Mouse (Mus musculus) forebrain, embryonic 15.5 days (tissue): ENCODE measurements at regions not wholly inside any gene's neighbourhood (a gene's known extent, or its start where the extent isn't known, plus 50 kb on each side); places are given as distances from the start of the nearest gene placed in this dataset.

Source experiments
- ATAC-seq: fragments of 200-750 bp; cut with Nextera tagmentation; replicated peaks from 2 replicates; pipeline ENCODE4 v1.8.0; 2017; ENCODE audit warnings: mild to moderate bottlenecking, moderate TSS enrichment, moderate library complexity
- H3K27ac ChIP-seq: fragments of 300-500 bp; sonication (generic); replicated peaks from 2 replicates; pipeline ENCODE4 v1.5.1; 2015; ENCODE audit warnings: mild to moderate bottlenecking, inconsistent platforms
- H3K27me3 ChIP-seq: fragments of 300-500 bp; sonication (generic); 2 replicates; pipeline ENCODE4 v1.6.1; 2015; ENCODE audit warnings: inconsistent platforms
- H3K36me3 ChIP-seq: fragments of 300-500 bp; sonication (generic); 2 replicates; pipeline ENCODE4 v1.6.1; 2015; ENCODE audit warnings: mild to moderate bottlenecking, inconsistent platforms
- H3K4me1 ChIP-seq: fragments of 300-500 bp; sonication (generic); 2 replicates; pipeline ENCODE4 v1.6.1; 2015; ENCODE audit warnings: inconsistent platforms
- H3K4me2 ChIP-seq: fragments of 300-500 bp; sonication (generic); replicated peaks from 2 replicates; pipeline ENCODE4 v1.6.1; 2015; ENCODE audit warnings: mild to moderate bottlenecking, inconsistent platforms
- H3K4me3 ChIP-seq: fragments of 300-500 bp; sonication (generic); 2 replicates; pipeline ENCODE4 v1.5.1; 2015; ENCODE audit warnings: mild to moderate bottlenecking, inconsistent platforms
- H3K9ac ChIP-seq: fragments of 300-500 bp; sonication (generic); replicated peaks from 2 replicates; pipeline ENCODE4 v1.6.1; 2015; ENCODE audit warnings: mild to moderate bottlenecking, inconsistent platforms
- H3K9me3 ChIP-seq: fragments of 300-500 bp; sonication (generic); 2 replicates; pipeline ENCODE4 v1.6.1; 2016; ENCODE audit warnings: inconsistent platforms
- WGBS: fragments of 180-500 bp; shearing (Covaris S2); methylation state at CpG from one replicate; pipeline ENCODE4 v1.1.7; 2015; ENCODE audit warnings: mixed read lengths; 5-methylcytosine and 5-hydroxymethylcytosine counted together

DNA sequence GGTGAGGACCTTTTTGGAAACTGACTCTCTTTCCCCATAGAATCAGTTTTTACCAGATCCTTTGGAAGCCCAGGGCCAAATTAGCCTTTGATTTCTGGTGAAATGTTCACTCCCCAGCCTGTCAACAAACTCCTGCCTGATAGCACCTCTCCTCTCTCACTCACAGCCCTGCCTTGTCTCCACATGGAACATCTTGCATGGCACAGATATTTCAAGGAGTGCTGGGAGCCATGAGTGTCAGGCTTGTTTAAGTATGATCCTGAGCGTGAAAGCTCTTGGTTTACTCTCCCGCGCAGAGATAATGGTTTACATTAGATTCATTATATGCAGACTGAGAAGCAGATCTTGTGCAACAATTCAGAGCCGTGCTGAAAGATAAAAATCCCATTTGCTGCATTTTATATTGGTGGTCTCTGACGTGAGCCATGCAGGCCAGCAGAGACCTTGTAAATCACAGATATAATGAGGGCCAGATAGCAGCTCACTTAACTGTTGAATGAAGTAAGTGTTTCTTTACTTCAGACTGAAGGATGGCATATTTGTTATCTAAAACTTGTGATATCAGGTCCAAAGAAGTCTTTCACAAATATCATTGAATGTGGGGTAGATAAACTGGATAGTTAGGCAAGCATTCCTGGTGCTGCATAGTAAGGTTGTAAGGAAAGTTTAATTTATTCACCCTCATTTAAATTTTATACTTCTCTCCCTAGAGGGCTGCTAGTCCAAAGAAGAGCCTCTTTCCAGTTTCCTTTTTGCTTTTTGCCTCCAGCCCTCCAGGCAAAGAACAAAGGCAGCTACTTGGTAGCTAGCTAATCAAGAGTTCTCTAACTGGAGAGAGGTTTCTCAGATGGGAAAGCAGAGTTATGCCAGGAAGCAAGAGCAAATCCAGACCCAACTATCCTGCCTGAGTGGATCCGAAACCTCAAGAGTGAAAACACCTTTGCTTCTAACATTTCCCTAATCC lies 81.8 kb downstream of the Tbx18 start:
- no peaks in the 10 kb centered on the region for H3K9me3 ChIP-seq
- WGBS: 58% methylated on average over 6 of the region's 6 CpGs
- no peak overlapping the region for H3K9ac ChIP-seq
- ATAC-seq: no peak
- H3K27ac ChIP-seq: no peak overlapping the region
- no peak overlapping the region for H3K4me2 ChIP-seq
- H3K36me3 ChIP-seq: no peaks in the 10 kb centered on the region
- H3K27me3 ChIP-seq: no peaks in the 10 kb centered on the region
- no peaks in the 10 kb centered on the region for H3K4me1 ChIP-seq
- H3K4me3 ChIP-seq: no peak overlapping the region

DNA sequence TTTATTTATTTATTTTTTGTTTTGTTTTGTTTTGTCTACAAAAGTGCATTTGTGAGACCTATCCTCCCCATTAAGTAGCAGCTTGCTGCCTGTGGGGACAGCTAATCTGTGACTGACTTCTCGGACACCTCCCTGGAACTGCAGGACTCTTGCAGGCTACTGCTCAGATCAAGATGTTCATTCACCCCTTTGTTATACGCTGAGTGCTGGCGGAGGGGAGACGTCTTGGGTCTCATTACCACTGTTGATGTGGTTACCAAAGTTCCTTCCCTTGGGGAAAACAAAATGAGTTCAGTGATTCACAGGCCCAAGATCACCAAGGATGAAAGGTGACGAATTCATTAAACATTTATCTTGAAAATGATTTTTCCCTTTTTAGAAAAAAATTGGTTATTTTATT lies 82.7 kb downstream of the Tbx18 start:
- Histone ChIP-seq H3K4me2 (no peak overlapping the region), H3K9me3 (no peaks in the 10 kb centered on the region), H3K4me1 (no peaks in the 10 kb centered on the region), H3K27me3 (no peaks in the 10 kb centered on the region), H3K9ac (no peak overlapping the region), H3K27ac (no peak overlapping the region), H3K4me3 (no peak overlapping the region), H3K36me3 (no peaks in the 10 kb centered on the region)
- 42% methylated on average over 5 of the region's 5 CpGs for WGBS
- ATAC-seq: no peak

DNA sequence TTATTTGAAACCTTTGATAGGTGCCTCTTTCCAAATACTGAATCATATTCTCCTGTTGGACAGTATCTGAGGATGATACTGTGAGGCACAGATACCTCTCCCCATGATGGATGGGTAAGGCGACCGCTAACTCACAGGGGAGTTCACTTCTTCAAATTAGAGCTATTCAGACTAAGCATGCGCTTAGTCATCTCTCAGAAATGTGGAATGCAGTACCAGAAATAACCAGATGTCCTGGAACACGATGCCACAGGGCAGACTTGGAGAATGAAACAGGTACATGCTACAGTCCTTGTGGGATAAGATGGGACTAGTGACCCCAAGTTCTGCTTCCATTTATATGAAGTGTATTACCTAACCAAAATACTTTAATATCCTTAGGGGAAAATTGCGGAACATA lies 86.0 kb downstream of the Tbx18 start:
- H3K27ac ChIP-seq: no peak overlapping the region
- H3K4me1 ChIP-seq: no peaks in the 10 kb centered on the region
- H3K9ac ChIP-seq: no peak overlapping the region
- no peak overlapping the region for H3K4me3 ChIP-seq
- no peak overlapping the region for H3K4me2 ChIP-seq
- WGBS: 89% methylated on average over 5 of the region's 5 CpGs
- no peaks in the 10 kb centered on the region for H3K36me3 ChIP-seq
- ATAC-seq: no peak
- H3K27me3 ChIP-seq: no peaks in the 10 kb centered on the region
- H3K9me3 ChIP-seq: no peaks in the 10 kb centered on the region

DNA sequence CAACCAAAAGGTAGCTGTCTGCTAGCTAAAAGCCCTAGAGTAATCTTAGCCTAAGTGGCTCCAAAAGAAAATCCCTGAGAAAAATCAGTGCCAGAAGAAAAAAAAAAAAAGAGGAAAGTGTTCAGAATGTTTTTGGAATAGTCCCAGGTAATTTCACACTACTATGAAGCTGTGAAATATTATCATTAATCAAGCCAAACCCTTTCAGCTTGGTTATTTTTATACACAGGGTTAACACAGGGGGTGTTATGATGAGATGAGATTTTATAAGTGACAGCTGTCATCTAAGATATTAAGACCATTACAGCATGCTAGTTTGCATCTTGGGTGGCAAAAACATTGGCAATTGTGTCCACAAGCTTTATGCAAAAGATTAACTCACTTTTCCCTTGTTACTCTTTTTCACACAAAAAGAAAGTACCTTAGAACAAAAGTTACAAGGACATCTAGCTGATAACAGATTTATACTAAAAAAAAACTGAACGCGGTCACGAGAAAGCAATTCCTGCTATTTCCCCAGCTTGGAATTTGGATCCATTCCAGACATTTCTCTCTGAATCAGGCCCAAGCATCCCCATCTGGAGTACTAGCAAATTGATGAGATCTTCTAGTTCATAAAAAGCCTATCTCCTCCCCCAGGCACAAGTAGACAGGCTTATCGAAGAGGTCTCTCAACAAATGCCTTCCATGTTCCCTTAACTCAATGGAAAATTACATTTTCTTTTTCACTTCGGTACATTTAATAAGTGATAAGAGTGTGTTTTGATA lies 97.0 kb downstream of the Tbx18 start:
- H3K4me3 ChIP-seq: no peak overlapping the region
- no peaks in the 10 kb centered on the region for H3K4me1 ChIP-seq
- H3K36me3 ChIP-seq: no peaks in the 10 kb centered on the region
- ATAC-seq: 0 out of 2 replicates have a peak, but pooled peaks have one; percentile 63
- H3K27ac ChIP-seq: no peak overlapping the region
- H3K9ac ChIP-seq: no peak overlapping the region
- no peak overlapping the region for H3K4me2 ChIP-seq
- no peaks in the 10 kb centered on the region for H3K9me3 ChIP-seq
- H3K27me3 ChIP-seq: no peaks in the 10 kb centered on the region
- WGBS: 63% methylated on average over 5 of the region's 5 CpGs

DNA sequence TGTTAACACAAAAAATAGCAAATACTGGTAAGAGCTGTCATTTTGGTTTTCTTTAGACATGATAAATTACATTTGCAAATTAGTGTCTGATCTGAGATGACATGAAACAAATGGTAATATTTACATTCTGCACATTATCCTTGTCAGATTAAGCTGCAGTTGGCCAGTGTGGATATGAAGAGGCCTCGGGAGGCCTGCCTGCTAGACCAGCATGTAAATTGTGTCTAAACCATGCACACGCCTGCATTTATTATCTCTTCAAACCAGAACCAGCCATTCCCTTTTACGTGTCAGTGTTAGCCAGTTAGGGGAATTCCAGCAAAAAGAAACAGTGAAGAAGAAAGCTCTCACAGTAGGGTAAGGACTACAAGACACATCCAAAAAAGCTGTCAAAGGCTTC lies 104.6 kb downstream of the Tbx18 start:
- no peak overlapping the region for H3K9ac ChIP-seq
- H3K4me2 ChIP-seq: no peak overlapping the region
- H3K27me3 ChIP-seq: no peaks in the 10 kb centered on the region
- H3K36me3 ChIP-seq: no peaks in the 10 kb centered on the region
- no peak overlapping the region for H3K4me3 ChIP-seq
- 72% methylated on average over 3 of the region's 3 CpGs for WGBS
- H3K9me3 ChIP-seq: no peaks in the 10 kb centered on the region
- no peak overlapping the region for H3K27ac ChIP-seq
- no peaks in the 10 kb centered on the region for H3K4me1 ChIP-seq
- no peak for ATAC-seq

DNA sequence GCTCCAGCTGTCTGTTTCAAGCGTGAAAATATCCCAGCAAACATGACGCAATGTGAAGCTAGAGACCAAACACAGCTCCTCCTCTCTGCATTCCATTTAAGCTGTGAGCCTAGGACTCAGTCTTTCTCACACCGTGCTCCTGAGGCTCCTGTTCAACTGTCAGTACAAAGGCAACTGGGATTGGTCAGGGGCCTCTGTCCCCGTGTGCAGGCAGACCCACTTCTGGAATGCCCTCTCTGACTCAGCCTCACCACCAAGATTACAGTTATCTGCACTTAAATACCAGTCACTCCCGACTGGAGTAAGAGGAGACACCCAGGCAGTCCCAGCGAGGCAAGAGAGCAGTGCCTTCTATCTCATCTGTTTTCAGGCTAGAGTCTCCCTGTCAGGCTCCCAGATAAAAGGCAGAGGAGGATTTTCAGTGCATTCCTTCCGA lies 112.8 kb downstream of the Tbx18 start:
- Histone ChIP-seq H3K27ac (no peak overlapping the region), H3K4me1 (no peaks in the 10 kb centered on the region), H3K4me3 (no peak overlapping the region), H3K4me2 (no peak overlapping the region), H3K27me3 (no peaks in the 10 kb centered on the region), H3K36me3 (no peaks in the 10 kb centered on the region), H3K9me3 (no peaks in the 10 kb centered on the region), H3K9ac (no peak overlapping the region)
- WGBS: 36% methylated on average over 7 of the region's 7 CpGs
- no peak for ATAC-seq

DNA sequence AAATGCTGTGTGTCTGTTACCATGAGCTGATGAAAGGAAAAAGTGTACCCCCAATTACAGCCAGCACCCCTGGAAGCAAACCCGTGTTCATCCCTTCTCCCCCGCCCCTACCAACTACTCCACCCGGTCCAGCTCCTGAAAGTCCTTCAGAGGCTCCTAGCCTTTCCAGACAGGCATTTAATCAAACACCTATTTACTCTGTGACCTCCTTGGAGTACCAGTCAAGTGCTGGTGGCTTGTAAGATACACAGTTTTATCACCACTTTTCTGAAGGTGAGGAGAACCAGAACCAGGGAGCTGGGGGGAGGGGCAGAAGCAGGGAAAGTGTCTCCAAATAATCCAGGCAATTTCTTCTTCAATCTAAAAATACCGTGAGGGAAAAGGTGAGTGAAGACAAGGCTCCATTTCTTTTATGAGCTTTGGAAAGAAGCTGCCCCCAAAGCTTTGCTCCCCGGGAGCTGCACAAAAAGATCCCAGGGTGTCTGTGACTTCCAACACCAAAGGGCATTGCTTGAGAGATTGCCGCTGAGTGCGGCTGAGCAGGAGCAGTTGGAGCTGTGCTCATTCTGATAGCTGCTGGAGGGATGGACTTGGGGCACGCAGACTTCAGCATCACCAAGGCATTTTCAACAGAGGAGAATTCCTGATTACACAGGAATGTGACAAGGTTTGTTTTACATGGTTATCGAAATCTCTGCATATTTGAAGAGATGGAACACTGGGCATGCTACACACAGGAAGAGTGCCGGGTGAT lies 123.0 kb downstream of the Tbx18 start:
- no peak for ATAC-seq

DNA sequence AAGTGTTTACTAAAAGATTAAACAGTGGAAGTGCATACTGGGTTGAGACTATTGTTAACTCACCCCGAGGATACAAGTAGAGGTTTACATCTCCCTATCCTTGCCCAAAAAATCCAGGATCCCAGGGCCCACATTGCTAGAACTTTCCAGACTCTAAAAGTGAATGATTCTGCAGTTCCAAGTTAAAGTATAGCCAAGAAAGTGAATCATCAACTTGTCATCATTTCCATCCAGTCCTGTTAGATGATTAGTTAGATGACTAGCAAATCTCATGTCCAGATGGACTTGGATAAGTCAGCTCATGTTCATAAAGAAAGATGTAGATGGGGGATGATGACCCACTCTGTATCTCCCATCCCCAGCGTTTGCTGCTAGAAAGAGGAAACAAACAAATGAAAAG lies 155.5 kb downstream of the Tbx18 start:
- H3K9ac ChIP-seq: no peak overlapping the region
- H3K36me3 ChIP-seq: no peaks in the 10 kb centered on the region
- H3K4me3 ChIP-seq: no peak overlapping the region
- ATAC-seq: no peak
- H3K27ac ChIP-seq: no peak overlapping the region
- no peak overlapping the region for H3K4me2 ChIP-seq
- no peaks in the 10 kb centered on the region for H3K9me3 ChIP-seq
- 50% methylated on average over 2 of the region's 2 CpGs for WGBS
- no peaks in the 10 kb centered on the region for H3K27me3 ChIP-seq
- no peaks in the 10 kb centered on the region for H3K4me1 ChIP-seq

More for the DNA sequence above, 123.0 kb downstream of the Tbx18 start:
- Histone ChIP-seq H3K27me3 (no peaks in the 10 kb centered on the region), H3K4me1 (no peaks in the 10 kb centered on the region), H3K9me3 (no peaks in the 10 kb centered on the region), H3K4me2 (no peak overlapping the region), H3K27ac (no peak overlapping the region), H3K4me3 (no peak overlapping the region), H3K9ac (no peak overlapping the region), H3K36me3 (no peaks in the 10 kb centered on the region)
- 73% methylated on average over 10 of the region's 10 CpGs for WGBS

DNA sequence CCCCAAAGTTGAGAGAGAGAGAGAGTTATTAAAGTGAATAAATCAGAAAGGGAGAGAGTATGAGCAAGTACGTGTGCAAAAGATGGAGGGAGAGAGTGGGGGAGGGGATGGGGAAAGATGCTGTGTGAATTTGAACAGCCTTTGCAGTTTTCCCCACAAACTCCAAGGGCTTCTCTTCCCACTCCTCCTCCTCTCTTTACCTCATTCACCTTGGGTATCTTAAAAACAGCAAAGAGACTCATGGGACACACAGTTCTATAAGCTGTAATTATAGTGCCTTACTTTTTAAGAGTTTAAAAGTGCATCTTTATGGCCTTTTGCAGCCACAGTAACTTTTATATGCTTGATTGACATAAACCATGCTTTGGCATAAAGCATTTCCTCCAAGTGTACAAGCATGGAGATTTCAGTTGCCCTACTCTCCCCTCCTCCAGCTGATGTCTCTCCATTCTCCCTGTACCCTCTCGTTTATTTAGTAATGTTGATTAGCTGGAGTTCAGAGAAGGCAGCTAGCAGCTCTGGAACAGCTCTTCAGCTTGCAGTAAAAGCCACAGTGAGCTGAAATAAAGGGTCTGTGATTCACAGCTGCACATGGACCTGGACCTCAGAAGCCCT lies 156.7 kb downstream of the Tbx18 start:
- Histone ChIP-seq H3K36me3 (no peaks in the 10 kb centered on the region), H3K4me3 (no peak overlapping the region), H3K27ac (no peak overlapping the region), H3K27me3 (no peaks in the 10 kb centered on the region), H3K9me3 (no peaks in the 10 kb centered on the region), H3K9ac (no peak overlapping the region), H3K4me1 (no peaks in the 10 kb centered on the region), H3K4me2 (no peak overlapping the region)
- 28% methylated on average over 2 of the region's 2 CpGs for WGBS
- no peak for ATAC-seq

DNA sequence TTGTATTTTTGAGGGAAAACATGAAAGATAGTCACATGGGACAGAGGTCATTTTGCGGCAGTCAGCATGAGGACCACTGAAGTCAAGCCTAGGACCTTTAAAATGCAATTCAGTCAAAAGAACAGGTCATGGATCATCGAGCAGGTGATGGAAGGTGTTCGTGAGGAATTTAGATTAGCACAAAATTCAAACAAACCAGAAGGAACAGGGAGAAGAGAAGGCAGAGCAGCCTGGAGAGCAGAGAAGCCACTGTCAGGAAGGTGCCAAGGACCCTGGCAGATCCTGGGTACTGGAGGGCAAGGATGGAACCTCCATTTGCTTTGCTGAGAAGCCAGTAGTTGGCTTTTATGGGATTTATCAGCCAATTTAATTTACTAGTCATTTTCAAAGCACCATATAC lies 167.8 kb downstream of the Tbx18 start:
- H3K27me3 ChIP-seq: no peaks in the 10 kb centered on the region
- no peaks in the 10 kb centered on the region for H3K9me3 ChIP-seq
- H3K4me3 ChIP-seq: no peak overlapping the region
- no peak overlapping the region for H3K27ac ChIP-seq
- ATAC-seq: no peak
- no peaks in the 10 kb centered on the region for H3K4me1 ChIP-seq
- no peaks in the 10 kb centered on the region for H3K36me3 ChIP-seq
- no peak overlapping the region for H3K4me2 ChIP-seq
- no peak overlapping the region for H3K9ac ChIP-seq
- WGBS: 76% methylated on average over 3 of the region's 3 CpGs

DNA sequence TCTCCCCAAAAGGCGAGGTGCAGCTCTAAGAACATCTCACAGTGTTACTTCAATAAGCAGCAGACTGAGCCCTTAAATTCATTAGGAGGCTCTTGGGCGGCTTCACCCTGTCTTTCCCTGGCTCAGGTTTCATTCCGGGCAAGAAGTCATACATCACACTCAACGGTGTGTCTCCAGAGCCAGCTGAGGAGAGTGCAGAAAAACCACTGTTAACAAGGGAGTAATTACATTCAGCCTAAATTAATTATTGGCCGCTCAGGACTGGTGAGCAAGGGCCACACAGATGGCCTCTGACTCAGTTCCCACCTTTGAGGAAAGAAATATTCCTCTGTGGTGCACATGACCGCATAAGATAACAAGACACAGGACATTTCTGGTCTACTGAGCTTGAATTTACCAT lies 168.3 kb downstream of the Tbx18 start:
- Histone ChIP-seq H3K9ac (no peak overlapping the region), H3K4me2 (no peak overlapping the region), H3K27me3 (no peaks in the 10 kb centered on the region), H3K4me3 (no peak overlapping the region), H3K36me3 (no peaks in the 10 kb centered on the region), H3K4me1 (no peaks in the 10 kb centered on the region), H3K27ac (no peak overlapping the region), H3K9me3 (no peaks in the 10 kb centered on the region)
- 75% methylated on average over 6 of the region's 6 CpGs for WGBS
- no peak for ATAC-seq
